Mouse (Mus musculus) 416B (cell line): Measurements from ENCODE around the gene Robo2.

Experiments used
- DNase-seq: peaks from one replicate; pipeline ENCODE4 v3.0.0; 2011; ENCODE audit warnings: low read depth

Gene Robo2

GRCm38 (mm10) chr16:74321666-74322371, 89.8 kb downstream of the Robo2 start:
- DNase-seq, result no peak

GRCm38 (mm10) chr16:74316150-74316549, 95.5 kb downstream of the Robo2 start:
- no peak for DNase-seq

- DNase-seq, result no peak
Observed at GRCm38 (mm10) chr16:74313222-74313621, 98.4 kb downstream of the Robo2 start.

- DNase-seq, result no peak
Observed at GRCm38 (mm10) chr16:74307543-74307887, 104.1 kb downstream of the Robo2 start.

DNA sequence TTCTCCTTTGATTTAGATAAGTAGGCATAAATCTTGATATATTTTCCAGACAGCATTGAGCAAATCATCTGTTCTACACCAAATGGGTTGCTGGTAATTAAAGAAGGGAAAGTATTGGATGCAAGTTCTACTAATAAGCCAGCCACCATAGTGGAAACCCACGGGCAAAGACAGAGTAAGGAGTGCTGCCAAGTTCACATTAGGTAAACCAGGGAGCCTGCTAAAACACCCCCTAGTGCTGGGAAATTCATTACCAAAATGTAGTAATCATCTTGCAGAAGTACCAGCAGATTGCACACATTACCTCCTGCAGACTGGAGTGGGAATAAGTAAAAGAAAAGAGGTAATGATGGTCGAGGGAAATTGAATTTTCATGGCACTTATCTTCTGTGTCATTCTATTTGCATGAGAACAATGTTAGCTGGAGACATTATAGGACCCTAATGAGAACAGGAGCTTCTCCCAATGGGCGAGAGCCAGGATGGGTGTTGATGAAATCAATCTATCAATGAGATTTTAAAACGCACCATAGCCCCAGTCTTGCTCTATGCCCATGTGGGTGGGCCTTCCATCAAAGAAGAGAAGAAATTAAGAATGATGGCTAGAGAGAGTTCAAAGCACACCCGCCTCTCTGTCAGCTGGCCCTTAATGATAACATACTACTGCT, 104.6 kb downstream of the Robo2 start:
- DNase-seq, result no peak

- DNase-seq, result no peak
Observed at GRCm38 (mm10) chr16:74287878-74288277, 123.7 kb downstream of the Robo2 start.

- DNase-seq, result no peak
Observed at GRCm38 (mm10) chr16:74282549-74282948, 129.1 kb downstream of the Robo2 start.

GRCm38 (mm10) chr16:74276855-74277573, 134.6 kb downstream of the Robo2 start:
- DNase-seq, result no peak

DNA sequence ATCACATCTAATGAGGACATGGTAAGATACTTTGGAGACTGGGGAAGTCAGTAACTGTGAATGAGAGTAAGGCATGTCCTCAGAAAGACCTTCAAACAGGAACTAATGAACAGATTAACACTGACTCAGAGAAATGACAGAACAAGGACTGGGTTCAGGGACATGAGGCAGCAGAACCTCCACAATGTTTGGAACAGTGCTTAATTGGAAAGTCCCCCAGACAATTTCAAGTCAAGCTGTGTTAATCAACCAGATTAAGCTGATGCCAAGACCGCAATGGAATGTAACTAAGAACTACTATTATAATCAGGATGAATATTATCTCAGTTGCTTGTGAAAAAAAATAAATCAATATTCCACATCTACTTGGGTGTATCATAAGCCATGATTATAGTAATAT, 137.0 kb downstream of the Robo2 start:
- no peak for DNase-seq

GRCm38 (mm10) chr16:74272993-74273392, 138.6 kb downstream of the Robo2 start:
- DNase-seq, result no peak

DNA sequence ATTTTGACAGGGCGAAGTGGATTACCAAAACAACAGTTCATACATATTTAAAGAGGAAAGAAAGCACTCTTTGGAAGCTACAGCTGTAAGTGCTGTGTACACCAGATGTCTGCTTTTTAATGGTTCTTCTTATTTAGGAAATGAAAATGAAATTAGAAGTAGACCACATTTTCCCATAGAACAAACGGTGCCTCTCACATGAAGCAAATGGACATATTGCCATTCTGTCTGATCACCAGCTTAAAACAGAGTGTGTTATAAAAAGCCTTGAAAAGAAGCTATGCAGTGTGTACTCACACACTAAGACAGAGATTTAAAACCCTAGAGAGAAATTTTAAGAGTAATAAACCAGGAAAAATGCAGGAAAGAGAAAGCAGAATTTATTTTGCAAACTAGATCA, 153.4 kb downstream of the Robo2 start:
- DNase-seq, result no peak

DNA sequence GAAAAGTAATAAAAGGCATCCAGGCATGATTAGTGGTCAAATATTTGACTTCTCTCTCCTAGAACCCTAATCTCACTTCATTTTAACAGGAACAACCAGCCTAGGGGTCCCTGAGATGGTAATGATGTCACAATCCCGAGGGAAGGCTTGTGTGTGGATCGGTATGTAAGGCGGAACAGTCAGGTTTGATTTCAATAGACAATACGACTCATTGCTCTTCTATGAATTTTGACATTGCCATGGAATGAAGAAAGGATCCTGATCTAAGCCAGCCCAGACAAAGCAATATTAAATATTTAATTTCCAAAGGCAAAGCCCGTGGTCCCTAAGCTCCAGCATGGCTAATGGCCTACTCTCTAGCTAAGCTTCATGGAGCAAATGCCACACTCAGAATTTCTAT, 167.2 kb downstream of the Robo2 start:
- no peak for DNase-seq

GRCm38 (mm10) chr16:74241534-74241933, 170.1 kb downstream of the Robo2 start:
- peak; percentile 14 for DNase-seq

- DNase-seq, result no peak
Observed at GRCm38 (mm10) chr16:74237411-74237930, 174.2 kb downstream of the Robo2 start.

- DNase-seq, result no peak
Observed at GRCm38 (mm10) chr16:74234393-74235059, 177.1 kb downstream of the Robo2 start.

DNA sequence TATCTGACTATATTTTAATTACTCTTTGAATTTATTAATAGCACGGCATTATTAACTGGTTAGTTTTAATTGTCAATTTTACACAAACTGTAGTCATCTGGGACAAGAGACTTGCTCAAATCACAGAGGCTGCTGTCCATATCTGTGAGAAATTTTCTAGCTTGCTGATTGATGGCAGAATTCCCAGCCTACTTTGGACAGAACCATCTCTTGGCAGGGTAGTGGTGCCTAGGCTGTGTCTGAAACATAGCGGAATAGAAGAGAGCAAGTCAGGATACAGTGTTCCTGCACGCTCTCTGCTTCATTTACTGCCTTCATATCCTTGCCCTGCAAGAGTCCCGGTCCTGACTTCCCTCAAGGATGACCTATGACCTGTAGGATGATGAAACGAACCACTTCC, 178.0 kb downstream of the Robo2 start:
- DNase-seq, result peak; percentile 22

DNA sequence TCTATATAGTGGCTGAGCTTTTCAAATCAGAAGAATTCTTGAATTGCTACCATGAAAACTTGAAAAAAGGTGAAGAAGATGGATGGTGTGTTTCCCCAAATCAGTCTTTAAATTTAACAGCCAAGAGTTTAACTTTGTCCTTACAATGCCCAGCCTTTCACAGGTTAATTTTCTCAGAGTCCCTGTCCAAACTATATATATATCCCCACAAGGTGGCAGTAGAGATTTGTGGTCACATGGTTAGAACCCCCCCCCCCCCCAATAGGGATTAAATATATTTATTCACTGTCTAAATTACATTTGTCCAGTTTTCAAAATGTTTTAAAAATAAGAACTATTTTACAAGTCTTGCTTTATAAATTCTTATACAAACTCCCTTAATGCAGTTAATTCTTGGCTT, 184.3 kb downstream of the Robo2 start:
- peak; percentile 43 for DNase-seq

- DNase-seq, result no peak
Observed at GRCm38 (mm10) chr16:74225423-74226272, 186.0 kb downstream of the Robo2 start.

GRCm38 (mm10) chr16:74222501-74222900, 189.1 kb downstream of the Robo2 start:
- DNase-seq, result no peak

DNA sequence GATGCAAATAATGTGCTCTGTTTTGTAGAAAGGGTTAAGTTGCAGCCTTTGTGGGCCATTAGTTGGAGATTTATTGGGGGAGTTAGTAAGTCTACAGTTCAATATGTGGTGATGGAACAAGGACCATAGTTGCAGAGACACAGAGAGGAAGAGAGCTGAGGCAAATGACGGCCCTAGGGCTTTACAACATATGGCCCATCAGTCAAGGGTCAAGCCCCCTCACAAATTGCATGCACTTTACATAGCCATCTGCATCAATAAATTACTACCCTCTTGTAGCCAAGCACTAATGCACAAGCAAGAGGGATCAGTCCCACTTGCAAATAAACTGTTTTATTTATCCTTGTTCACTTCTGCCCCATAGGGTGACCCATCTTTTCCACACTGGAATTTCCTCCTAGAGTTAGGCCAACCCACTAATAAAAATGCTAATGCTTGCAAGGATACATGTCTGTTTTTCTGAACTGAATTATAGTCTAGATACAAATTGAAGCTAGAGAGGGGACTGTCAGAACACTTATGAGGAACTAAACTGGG, 194.7 kb downstream of the Robo2 start:
- DNase-seq, result no peak

DNA sequence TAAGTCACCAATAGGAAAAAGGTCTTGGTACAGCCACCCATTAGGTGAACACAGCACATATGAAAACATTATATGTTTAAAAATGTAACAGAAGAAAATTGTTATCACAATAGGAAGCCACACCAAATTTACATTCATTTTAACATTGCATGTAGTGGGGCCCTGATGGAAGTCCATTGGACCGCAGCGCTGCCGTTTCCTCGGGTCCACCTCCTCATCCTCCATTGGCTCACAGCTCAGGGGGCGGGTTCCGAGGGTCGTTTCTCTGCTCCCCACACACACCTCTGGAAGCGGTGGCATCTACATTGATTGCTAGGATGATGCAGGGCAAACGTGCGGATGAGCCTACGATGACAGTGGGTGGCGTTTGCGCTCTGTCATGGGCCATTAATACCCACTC, 195.8 kb downstream of the Robo2 start:
- no peak for DNase-seq
